Mouse (Mus musculus): Measurements from ENCODE around the gene Gm48551. TPM values are rescaled to one million over a fixed set of nuclear protein-coding genes. Genes with fewer than 3 reads are reported as not detected.
A peak's percentile ranks its signal among the peaks of the same experiment; 100 is the strongest.

Gm48551 gene
- polyA plus RNA-seq, 1 experiment, result 5.8 TPM

- TF ChIP-seq CTCF (IDR thresholded peaks at IDR 0.05; ENCODE audit: extremely low read depth, insufficient read depth, low read length) (no peak), POLR2A (IDR thresholded peaks at IDR 0.05; ENCODE audit: extremely low read depth, insufficient read depth, low read length) (no peak)
- H3K4me3 ChIP-seq (ENCODE audit: insufficient read depth, low read length), result no peak overlapping the region
- H3K27ac ChIP-seq (ENCODE audit: insufficient read depth, low read length), result no peak overlapping the region
- H3K4me1 ChIP-seq (ENCODE audit: control insufficient read depth, insufficient read depth, low read length), result 0 out of 2 replicates have a peak, but pooled peaks cover 1% of the 10 kb centered on the region
These were observed 15.6 kb downstream of the Gm48551 start for GRCm38 (mm10) chr10:81399798-81400308.

GRCm38 (mm10) chr10:81400371-81401204 lies 16.3 kb downstream of the Gm48551 start:
- Histone ChIP-seq H3K4me3 (ENCODE audit: insufficient read depth, low read length) (no peak overlapping the region), H3K4me1 (ENCODE audit: control insufficient read depth, insufficient read depth, low read length) (0 out of 2 replicates have a peak, but pooled peaks cover 1% of the 10 kb centered on the region), H3K27ac (ENCODE audit: insufficient read depth, low read length) (no peak overlapping the region)
- TF ChIP-seq CTCF (IDR thresholded peaks at IDR 0.05; ENCODE audit: extremely low read depth, insufficient read depth, low read length) (no peak), POLR2A (IDR thresholded peaks at IDR 0.05; ENCODE audit: extremely low read depth, insufficient read depth, low read length) (no peak)

DNA sequence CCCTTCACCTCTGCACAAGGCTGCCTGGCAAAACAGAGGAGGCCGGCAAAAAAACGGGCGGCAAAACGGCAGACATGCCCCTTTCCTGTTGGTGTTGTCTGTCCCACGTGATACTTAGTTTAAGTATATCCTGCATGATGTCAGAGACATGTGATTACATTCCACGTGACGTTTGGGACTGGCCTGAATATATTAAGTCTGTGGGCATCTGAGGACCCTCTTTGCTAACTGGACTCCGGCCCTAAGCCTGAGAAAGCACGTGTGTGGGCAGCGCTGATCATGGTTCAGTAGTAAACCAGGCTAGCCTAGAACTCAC lies 16.9 kb downstream of the Gm48551 start:
- H3K27ac ChIP-seq (ENCODE audit: insufficient read depth, low read length), result 0 out of 2 replicates have a peak overlapping the region, but pooled peaks have one; percentile 11
- TF ChIP-seq CTCF (IDR thresholded peaks at IDR 0.05; ENCODE audit: extremely low read depth, insufficient read depth, low read length), result no peak
- no peak for TF ChIP-seq POLR2A (IDR thresholded peaks at IDR 0.05; ENCODE audit: extremely low read depth, insufficient read depth, low read length)
- no peak overlapping the region for H3K4me3 ChIP-seq (ENCODE audit: insufficient read depth, low read length)
- 0 out of 2 replicates have a peak, but pooled peaks cover 1% of the 10 kb centered on the region for H3K4me1 ChIP-seq (ENCODE audit: control insufficient read depth, insufficient read depth, low read length)

DNA sequence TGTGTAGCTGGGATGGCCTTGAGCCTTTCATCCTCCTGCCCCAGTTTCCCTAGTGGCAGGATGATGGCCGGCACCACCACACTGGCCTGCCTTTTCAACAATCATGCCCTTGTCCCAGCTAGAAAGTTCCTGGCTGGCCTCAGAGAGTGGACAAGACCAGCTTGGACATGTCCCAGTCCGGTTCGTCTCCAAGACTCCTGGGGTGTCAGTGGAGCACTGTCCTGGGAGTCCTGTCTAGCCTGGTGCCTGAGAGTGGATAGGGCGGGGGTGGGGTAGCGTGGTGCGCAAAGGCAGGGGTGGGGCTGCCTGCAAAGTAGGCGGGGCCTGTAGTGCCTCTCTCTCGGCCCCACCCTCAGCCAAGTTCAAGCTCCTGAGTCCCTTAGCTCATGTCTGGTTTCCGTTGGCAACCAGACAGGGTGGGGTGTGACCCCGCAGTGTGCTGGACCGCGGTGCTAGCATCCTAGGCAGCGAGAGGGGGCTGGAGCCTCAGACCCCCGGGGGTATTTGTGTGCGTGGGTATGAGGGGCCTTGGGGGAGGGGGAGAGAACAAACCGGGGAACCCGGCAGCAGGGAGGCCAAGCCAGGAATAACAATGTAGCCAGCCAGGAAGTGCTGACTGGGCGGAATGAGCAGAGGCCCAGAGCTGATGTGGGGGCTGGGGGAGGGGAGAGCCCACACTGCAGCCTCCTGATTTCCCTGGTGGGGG lies 17.4 kb downstream of the Gm48551 start:
- H3K4me1 ChIP-seq (ENCODE audit: control insufficient read depth, insufficient read depth, low read length), result 0 out of 2 replicates have a peak, but pooled peaks cover 1% of the 10 kb centered on the region

GRCm38 (mm10) chr10:81402227-81402765 lies 18.0 kb downstream of the Gm48551 start:
- H3K4me1 ChIP-seq (ENCODE audit: control insufficient read depth, insufficient read depth, low read length), result peaks cover 1% of the 10 kb centered on the region; the same call in 1 of the 2 replicates
- no peak for TF ChIP-seq CTCF (IDR thresholded peaks at IDR 0.05; ENCODE audit: extremely low read depth, insufficient read depth, low read length)
- no peak for TF ChIP-seq POLR2A (IDR thresholded peaks at IDR 0.05; ENCODE audit: extremely low read depth, insufficient read depth, low read length)
- no peak overlapping the region for H3K4me3 ChIP-seq (ENCODE audit: insufficient read depth, low read length)
- H3K27ac ChIP-seq (ENCODE audit: insufficient read depth, low read length), result peak overlapping the region; percentile 20

More for the DNA sequence above, 17.4 kb downstream of the Gm48551 start:
- no peak overlapping the region for H3K4me3 ChIP-seq (ENCODE audit: insufficient read depth, low read length)
- peak overlapping the region; percentile 20 for H3K27ac ChIP-seq (ENCODE audit: insufficient read depth, low read length)
- TF ChIP-seq CTCF (IDR thresholded peaks at IDR 0.05; ENCODE audit: extremely low read depth, insufficient read depth, low read length), result no peak
- no peak for TF ChIP-seq POLR2A (IDR thresholded peaks at IDR 0.05; ENCODE audit: extremely low read depth, insufficient read depth, low read length)

GRCm38 (mm10) chr10:81403511-81403910 lies 19.2 kb downstream of the Gm48551 start:
- no peak for TF ChIP-seq CTCF (IDR thresholded peaks at IDR 0.05; ENCODE audit: extremely low read depth, insufficient read depth, low read length)
- no peak for TF ChIP-seq POLR2A (IDR thresholded peaks at IDR 0.05; ENCODE audit: extremely low read depth, insufficient read depth, low read length)
- Histone ChIP-seq H3K4me1 (ENCODE audit: control insufficient read depth, insufficient read depth, low read length) (peaks cover 5% of the 10 kb centered on the region), H3K27ac (ENCODE audit: insufficient read depth, low read length) (no peak overlapping the region), H3K4me3 (ENCODE audit: insufficient read depth, low read length) (no peak overlapping the region)

DNA sequence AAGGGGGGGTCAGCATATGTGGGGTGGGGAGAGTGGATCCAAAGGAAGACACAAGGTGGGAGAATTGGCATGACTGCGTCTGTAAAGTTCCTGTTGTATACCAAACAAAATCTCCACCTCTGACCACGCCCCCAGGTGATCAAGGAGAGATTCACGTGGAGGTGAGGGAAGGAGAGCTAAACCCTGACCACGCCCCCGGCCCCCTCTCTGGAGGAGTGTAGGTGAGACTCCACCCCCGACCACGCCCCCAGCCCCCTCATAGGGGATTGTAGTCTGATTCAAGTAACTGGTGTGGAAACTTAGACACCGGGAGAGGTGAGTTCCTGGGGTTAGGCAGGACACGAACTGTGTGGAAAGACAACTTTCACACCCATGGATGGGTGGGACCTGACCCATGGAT lies 19.8 kb downstream of the Gm48551 start:
- Histone ChIP-seq H3K4me1 (ENCODE audit: control insufficient read depth, insufficient read depth, low read length) (peaks cover 6% of the 10 kb centered on the region), H3K27ac (ENCODE audit: insufficient read depth, low read length) (no peak overlapping the region), H3K4me3 (ENCODE audit: insufficient read depth, low read length) (no peak overlapping the region)
- TF ChIP-seq CTCF (IDR thresholded peaks at IDR 0.05; ENCODE audit: extremely low read depth, insufficient read depth, low read length) (no peak), POLR2A (IDR thresholded peaks at IDR 0.05; ENCODE audit: extremely low read depth, insufficient read depth, low read length) (no peak)

- no peak overlapping the region for H3K27ac ChIP-seq (ENCODE audit: insufficient read depth, low read length)
- TF ChIP-seq CTCF (IDR thresholded peaks at IDR 0.05; ENCODE audit: extremely low read depth, insufficient read depth, low read length) (no peak), POLR2A (IDR thresholded peaks at IDR 0.05; ENCODE audit: extremely low read depth, insufficient read depth, low read length) (no peak)
- peaks cover 6% of the 10 kb centered on the region for H3K4me1 ChIP-seq (ENCODE audit: control insufficient read depth, insufficient read depth, low read length)
- no peak overlapping the region for H3K4me3 ChIP-seq (ENCODE audit: insufficient read depth, low read length)
These were observed 20.5 kb downstream of the Gm48551 start for GRCm38 (mm10) chr10:81404720-81405119.

GRCm38 (mm10) chr10:81405588-81406201 lies 21.4 kb downstream of the Gm48551 start:
- no peak overlapping the region for H3K27ac ChIP-seq (ENCODE audit: insufficient read depth, low read length)
- no peak overlapping the region for H3K4me3 ChIP-seq (ENCODE audit: insufficient read depth, low read length)
- H3K4me1 ChIP-seq (ENCODE audit: control insufficient read depth, insufficient read depth, low read length), result peaks cover 7% of the 10 kb centered on the region
- TF ChIP-seq POLR2A (IDR thresholded peaks at IDR 0.05; ENCODE audit: extremely low read depth, insufficient read depth, low read length) (no peak), CTCF (IDR thresholded peaks at IDR 0.05; ENCODE audit: extremely low read depth, insufficient read depth, low read length) (peak; percentile 63)
